Mouse (Mus musculus) right cerebral cortex, adult 2 months (tissue): ENCODE data around the gene Atp10a.

Experiments
- DNase-seq, 2 experiments: peaks; one replicate each; pipeline ENCODE4 v3.0.0; 2021 to 2022; ENCODE audit warnings: low spot score in 2 of 2

The Atp10a gene

DNA sequence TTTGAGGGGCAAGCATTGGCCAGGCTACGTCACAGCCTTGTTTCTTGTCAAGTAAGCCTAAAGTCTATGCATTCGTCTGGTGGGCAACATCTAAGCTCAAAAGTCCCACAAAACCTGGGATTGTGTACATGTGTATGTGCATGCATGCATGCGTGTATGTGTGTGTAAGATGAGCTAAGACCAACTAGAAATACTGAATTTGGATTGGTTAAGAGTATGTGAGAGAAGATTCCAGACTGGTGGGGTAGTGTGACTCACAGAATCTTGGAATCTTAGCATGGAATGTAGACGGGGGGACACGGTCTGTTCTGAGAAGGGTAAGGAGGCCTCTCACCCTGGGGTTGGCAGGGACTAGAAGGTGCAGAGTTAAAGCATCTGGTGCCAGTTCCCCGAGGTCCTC, at the start of gene Atp10a:
Gene Atp10a, plus strand, starts transcription at position 301 of the 400 bp plus-strand sequence.
- no peak for DNase-seq

DNA sequence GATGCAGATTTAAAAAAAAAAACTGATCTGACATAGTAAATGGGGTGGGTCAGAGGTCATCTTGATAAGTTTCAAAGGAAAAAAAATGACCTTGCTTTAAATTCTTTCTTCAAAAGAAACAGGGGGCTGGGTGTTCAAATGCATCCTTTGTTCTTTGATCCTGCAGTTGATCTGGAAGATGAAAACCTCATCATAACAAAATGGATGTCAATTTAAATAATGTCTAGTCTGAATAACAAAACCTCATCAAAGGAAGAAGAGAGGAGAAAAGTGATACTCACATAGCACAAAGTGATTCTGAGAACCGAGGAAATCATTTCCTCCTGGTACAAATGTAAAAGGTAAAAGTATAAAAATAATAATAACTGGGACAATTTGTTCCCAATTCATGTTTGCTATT, 37.9 kb upstream of the Atp10a start:
- DNase-seq, result no peak

DNA sequence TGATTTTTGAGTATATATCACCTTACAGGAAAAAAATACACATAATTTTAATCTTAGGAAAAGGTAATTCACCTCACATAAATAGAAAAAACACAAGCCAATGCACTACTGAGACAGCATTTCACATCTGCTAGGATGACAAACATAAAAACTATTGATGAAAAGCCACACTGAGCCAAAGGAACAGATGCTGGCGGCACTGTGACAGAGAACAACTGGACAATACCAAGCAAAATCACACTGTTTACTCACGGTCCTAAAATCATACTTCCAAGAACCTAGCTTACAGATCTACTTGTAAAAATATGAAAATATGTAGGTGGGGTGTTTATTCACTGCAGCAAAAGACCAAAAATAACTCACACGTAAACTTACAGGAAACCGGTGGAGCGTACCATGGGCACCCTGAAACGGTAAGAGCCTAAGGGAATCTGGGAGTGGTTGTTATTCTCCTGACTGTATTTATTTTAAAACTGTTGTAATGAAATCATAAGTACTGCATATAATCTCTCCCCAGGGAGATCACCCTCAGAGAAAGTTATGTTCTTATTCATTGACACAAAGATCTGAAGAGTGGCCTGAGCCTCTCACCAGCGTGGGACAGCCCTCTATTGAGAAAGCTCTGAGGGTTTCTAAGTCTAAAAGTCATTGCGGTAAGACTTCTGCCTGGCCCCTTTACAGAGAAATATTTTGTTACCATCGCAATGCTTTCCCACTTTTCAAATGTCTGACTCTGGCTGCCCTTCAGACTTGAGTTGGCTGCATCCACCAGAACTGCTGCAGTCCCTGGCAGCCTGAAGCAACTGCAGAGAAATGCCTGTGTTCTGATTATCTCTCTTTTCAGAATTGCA, 29.4 kb upstream of the Atp10a start:
- DNase-seq, result peak in 1 of 2 experiments; percentile 3

DNA sequence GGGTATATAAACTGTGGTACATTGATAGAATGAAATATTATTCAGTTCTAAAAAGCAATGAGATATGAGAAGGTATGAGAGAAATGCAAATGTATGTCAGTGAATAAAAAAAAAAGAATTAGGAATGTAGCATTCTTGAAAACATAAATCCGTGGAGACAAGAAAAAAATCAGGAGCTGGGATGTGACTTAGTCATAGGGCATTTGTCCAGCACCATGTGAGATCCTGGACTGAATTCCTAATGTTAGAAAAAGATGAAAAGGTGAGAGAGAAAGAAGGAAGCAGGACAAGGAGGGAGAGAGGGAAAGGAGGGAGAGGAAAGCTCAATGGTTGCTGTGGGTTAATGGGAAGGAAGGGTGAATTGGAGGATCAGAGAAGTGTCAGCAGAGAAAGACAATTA, 28.6 kb upstream of the Atp10a start:
- no peak for DNase-seq

DNA sequence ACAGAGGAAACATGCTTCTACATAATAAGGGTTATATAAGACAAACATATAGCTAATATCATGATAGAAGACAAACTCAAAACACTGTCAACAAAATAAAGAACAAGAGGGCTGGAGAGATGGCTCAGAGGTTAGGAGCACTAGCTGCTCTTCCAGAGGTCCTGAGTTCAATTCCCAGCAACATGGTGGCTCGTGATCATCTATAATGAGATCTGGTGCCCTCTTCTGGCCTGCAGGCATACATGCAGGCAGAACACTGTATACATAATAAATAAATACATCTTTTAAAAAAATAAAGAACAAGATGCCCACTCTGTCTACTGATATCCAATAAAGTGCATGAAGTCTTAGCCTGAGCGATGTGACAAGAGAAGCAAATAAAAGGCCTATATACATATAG, 26.7 kb upstream of the Atp10a start:
- no peak for DNase-seq

DNA sequence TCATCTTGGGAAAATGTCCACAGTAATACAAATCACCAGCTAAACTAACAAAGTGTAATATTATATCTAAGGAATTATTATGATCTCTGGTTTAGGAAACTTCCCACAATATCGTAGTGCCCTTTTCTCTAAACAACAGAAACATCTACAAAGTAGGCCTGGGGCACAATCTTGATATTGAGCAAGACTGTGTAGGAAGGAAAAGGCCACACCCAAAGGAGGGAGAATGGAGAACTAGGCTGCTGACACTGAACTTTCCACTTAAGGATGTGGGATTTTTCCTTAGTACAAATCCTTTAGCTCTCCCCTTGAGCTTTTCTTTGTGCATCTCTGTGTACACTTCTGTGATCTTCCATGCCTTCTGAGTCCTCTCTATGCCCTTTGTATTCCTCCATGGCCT, 22.3 kb upstream of the Atp10a start:
- no peak for DNase-seq

DNA sequence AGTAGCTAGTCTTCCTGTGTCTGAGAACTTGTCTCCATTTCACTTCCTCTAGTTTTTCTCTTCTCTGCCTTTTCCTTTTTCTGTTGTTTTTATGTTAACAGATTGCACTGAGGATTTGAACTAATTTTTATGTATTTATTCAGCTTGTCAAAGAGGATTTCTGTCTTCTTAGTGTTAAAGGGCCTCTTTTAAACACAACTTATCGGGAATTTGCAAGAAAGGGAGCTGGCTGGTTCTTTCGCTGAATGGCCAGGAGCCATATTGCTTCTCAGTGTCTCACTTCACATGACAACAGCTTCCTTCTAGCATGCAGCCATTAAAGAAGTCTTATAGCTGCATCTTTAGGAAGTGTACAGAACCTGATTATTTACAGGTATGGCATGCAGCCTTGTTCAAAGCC, 16.3 kb upstream of the Atp10a start:
- DNase-seq, result no peak

DNA sequence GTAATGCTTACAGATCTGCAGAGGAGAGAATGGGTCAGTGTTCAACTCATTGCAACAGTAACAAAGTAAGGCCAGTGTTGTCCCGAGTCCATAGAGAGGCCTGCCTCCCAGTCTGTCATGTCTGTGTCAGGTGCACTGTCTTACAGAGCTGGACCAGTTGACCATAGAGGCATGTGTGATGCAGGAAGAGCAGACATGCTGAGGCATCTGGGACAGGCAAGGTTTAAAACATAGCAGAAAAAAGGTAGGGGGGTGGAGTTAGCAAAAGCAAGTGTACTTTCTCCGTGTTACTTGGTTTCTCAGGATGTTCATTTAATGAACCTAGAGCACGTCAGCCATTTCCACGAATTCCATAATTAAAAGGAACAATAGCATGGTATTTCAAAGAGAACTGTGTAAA, 15.5 kb upstream of the Atp10a start:
- DNase-seq, result no peak

DNA sequence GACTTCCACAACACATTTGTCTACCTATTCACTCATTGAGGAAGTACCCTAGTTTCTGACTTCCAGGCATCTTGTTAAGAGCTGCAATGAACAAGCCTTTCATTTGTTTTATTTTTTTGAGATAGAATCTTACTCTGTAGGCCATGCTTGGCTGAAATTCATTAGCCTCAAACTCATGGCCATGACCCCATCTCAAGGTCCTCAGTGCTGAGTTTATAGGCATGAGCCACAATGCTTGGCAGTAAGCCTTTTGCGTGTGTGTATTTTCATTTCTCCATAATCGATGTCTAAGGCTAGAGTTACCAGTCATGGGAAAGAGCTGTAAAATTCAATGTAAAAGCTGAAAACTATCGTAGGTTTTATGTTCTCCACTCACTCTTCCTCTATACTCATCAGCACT, 14.1 kb upstream of the Atp10a start:
- no peak for DNase-seq

DNA sequence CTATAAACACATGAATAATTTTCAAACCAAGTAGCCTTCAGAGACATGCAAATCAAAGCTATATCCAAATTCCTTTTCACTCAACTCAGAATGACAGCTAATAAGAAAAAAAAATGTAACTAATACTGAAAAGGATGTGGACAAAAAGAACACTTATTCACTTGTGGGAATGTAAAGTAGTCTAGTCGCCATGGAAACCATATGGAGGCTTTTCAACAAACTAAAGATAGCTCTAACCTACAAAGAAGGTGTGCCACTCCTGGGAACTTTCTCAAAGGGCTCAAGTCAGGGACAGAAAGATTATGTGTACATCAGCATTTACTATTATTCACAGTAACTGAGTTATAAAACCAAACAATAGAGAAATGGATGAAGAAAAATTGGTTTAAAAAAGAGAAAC, 8.6 kb upstream of the Atp10a start:
- no peak for DNase-seq

DNA sequence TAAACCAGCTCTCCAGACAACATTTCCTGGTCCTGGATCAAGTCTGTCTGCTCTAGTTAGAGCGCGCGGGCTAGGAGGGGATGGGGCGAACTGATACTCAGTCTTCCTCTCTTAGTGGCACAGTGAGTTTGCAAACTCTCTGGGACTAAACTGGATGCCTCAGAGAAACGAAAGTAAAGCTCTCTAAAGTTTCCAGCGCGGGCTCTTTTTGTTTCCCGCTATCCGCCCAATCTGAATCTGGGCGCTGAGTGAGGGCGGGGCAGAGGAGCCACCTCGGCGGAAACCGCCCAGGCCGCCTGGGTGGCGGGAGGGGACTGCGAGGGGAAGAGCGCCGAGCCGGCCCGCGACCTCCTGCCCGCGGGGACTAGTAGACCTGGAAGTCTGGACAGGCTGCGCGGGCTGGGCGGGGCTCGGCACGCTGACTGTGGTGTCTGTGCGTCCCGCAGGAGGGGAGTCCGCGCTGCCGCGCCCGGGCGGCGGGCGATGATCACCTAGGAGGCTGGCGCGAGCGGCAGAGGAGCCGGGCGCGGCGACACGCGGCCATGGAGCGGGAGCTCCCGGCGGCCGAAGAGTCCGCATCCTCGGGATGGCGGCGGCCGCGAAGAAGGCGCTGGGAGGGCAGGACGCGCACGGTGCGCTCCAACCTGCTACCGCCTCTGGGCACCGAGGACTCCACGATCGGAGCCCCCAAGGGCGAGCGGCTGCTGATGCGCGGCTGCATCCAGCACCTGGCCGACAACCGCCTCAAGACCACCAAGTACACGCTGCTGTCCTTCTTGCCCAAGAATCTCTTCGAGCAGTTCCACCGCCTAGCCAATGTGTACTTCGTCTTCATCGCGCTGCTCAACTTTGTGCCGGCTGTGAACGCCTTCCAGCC, 2.2 kb downstream of the Atp10a start:
- DNase-seq, result peak; percentile 15 to 28

DNA sequence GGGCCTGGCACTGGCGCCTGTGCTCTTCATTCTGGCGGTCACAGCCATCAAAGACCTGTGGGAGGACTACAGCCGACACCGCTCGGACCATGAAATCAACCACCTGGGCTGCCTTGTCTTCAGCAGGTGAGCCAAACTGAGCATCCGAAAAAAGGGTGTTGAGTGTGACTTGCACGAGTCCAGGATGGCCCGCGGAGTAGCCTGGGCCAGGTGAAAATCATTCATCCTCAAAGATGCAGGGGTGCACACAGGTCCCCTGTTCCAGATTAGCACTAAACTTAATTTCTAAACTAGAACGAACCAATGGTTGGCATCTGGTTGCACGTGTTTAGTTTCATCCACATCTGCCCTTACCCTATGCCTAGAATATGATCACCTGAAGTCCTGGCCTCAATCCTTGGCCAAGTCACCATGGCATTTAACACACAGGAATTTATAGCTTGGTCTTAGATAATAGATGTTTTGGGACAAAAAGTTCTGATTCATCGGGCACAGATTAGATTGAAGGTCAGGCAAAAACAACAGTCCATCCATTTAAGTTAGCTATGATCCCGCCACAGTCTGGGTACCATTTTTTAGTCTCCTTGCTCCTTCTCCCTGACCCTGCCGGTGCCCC, 2.9 kb downstream of the Atp10a start:
- no peak for DNase-seq

DNA sequence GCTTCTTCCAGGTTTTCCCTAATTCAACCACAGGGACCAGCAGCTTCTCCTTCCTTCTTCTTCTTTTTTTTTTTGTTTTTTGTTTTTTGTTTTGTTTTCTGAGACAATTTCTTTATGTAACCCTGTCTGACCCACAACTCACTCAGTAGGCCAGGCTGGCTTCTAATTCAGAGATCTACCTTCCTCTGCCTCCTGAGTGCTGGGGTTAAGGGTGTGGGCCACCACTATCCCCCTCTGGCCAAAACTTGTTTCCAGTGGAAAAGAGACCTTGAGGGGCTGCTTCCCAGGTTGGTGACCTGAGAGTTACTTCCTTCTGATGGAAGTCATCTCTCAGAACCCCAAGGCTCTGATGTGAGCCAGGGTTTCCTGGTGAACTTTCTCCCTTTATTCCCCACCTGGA, 4.1 kb downstream of the Atp10a start:
- no peak for DNase-seq

DNA sequence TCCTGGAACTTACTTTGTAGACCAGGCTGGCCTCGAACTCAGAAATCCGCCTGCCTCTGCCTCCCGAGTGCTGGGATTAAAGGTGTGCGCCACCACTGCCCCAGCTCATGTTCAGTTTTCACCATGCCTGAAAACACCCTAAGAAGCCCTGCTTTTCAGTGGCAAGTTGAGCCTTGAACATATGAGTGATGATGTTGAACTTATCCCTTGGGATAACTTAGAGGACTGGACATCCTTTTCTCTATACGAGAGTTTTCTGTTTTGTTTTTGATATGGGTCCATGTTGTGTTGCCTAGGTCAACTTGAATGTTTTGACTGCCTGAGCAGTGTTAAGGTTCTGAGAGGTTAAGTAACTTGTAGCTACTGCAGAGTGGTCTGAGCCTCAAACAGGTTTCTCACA, 4.7 kb downstream of the Atp10a start:
- no peak for DNase-seq

DNA sequence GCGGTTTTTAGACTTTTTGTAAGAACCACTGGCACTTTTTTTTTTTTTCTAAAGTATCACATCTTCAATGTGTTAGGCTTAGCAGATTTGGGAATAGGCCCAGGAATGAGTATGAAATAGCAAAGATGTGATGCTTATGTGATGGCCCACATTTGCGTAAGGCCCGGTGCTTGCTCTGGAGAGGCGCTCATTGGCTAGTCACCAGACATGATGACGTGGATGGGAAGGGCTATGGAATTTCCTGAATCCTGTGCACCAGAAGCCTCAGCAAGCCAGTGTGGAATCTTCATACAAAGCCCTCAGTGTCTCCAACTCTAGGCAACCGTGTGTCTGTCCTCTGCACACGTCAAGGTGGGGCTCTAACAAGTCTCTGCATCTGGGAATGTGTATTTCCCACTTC, 5.1 kb downstream of the Atp10a start:
- no peak for DNase-seq

DNA sequence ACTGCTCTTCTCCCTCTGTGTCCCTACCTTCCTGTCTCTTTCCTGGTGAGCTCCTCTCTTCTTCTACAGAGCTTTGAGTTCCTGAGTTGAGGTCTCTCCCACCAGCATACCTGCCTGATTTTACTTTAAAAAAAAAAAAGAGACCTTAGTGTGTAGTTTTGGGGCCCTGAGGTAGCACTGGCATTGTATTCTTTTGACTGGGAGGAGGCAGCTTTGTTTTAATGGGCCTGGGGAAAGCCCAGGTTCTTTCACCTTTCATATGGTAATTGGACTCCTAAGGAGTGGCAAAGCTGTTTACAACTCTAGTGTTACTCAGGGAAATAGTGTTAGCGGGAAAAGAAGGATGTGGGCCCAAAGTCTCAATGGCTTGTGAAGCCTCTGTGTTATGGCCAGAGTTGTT, 12.7 kb downstream of the Atp10a start:
- no peak for DNase-seq

DNA sequence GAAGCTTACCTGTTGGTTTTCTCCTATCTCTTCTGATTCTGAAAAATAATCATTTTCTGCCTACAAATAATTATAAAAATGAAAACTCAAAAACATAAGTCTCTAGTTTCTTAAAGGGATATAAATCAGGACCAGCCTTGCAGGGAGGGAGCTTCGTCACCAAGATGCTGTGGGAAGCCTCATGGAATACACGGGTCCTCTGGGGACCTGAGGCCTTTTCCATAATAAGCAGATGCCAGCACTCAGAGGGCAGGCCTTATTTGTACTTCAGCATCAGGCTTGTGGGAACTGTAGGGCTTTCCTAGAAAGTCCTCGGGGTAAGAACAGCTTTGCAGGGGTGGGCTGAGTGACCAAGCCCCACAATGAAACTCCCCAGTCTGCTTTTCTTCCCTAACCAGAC, 20.1 kb downstream of the Atp10a start:
- DNase-seq, result no peak

DNA sequence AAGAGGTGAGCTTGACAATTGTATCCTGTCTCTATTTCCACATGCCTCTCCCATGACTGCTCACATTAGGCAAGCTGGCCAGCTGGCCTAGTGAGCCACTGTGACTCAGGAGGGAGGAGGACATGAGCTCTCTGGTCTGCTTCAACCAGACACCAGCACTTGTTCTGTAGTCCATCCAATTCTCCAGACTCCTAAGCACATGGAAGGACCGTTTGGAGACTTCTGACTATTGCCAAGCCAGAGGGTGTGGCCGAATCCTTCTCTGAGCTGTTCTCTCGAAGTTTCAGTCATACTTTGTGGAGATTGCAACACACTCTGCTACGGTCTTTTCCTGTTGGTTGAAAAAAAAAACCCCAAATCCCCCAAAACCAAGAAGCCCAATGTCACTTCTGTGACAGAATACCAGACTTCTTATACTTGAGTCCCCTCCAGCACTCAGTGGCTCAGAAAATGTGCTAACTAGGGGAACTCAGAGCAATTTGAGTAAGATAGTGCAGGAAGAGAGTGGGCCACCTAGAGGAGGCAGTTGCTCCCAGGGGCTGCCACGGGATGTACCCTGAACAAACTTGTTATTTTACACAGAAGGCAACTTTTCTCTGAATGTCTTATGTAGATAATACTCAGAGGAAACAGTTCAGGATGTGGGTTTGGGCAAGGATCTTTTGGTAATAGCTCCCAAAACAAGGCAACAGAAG, 21.3 kb downstream of the Atp10a start:
- no peak for DNase-seq

DNA sequence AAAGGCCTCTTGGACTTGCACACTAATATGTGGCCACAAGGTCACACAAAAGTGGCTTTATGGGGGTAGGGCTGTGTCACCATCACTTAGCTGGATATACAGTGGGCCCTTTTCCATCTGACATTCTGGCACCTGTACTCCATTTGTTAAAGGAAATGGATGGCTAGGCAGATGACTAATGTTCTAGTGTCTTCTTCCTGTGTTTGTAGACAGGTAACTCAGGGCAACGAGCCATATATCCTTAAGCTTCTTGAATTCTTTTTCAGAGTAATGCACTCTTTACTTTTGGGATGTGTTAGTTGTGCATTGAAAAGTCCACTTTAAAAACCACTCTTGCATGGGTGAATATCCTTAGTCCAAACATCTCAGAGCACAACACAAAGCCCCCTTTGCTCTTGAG, 30.0 kb downstream of the Atp10a start:
- DNase-seq, result no peak

DNA sequence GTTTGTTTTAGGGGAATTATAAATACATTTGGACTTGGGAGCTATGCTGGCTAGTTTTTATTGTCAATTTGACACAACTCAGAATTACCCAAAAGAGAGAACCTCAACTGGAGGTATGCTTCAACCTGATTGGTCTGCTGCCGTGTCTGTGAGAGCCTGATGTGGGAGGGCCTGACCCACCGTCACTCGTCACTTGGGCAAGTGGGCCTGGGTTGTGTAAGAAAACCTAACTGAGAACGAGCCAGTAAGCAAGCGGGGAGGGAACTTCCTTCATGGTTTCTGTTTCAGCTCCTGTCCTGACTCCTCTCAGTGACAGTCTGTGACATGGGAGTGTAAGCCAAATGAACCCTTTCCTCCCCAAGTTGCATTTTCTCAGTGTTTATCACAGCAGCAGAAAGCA, 30.6 kb downstream of the Atp10a start:
- DNase-seq, result no peak

DNA sequence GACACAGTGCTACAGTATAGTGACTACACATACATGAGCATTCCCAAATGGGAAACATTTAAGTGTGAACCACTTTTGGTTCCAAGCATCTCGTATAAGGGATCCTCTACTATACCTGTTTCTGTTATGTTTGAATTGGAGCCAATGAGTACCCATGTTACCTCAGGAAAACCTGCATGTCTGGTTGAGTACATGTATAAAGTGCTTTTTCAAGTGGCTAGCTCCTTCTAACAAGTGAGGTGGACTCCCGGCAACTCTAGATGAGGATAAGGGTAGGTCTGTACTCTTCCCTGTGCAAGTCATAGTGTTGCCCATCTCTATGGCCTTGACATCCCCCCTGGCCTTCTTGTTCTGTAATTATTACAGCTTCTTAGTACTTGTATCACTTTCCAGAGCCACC, 31.0 kb downstream of the Atp10a start:
- no peak for DNase-seq
